Mouse (Mus musculus) ES-Bruce4 (cell line): ENCODE measurements around the gene Capn2. TPM values are rescaled to one million over a fixed set of nuclear protein-coding genes. Genes with fewer than 3 reads are reported as not detected.

Experiments used
- H3K27ac ChIP-seq: 2 replicates; pipeline ENCODE4 v1.5.1; 2012; ENCODE audit warnings: low read length, inconsistent platforms; ENCODE audit not compliant: insufficient read depth
- H3K27me3 ChIP-seq: 2 replicates; pipeline ENCODE4 v1.6.1; 2012; ENCODE audit warnings: mild to moderate bottlenecking, low read length, inconsistent platforms; ENCODE audit not compliant: control insufficient read depth, poor library complexity, insufficient read depth, severe bottlenecking
- H3K36me3 ChIP-seq: 2 replicates; pipeline ENCODE4 v1.6.1; 2012; ENCODE audit warnings: inconsistent platforms, mild to moderate bottlenecking, low read length, moderate library complexity; ENCODE audit not compliant: control insufficient read depth, poor library complexity, insufficient read depth, severe bottlenecking
- H3K4me1 ChIP-seq: one replicate; pipeline ENCODE4 v1.8.1; 2011; ENCODE audit warnings: low read length; ENCODE audit not compliant: control insufficient read depth, insufficient read depth
- H3K4me3 ChIP-seq: 2 replicates; pipeline ENCODE4 v1.5.1; 2011; ENCODE audit warnings: low read depth, mild to moderate bottlenecking, low read length
- H3K9ac ChIP-seq: 2 replicates; pipeline ENCODE4 v1.6.1; 2012; ENCODE audit warnings: low read depth, mild to moderate bottlenecking, inconsistent platforms; ENCODE audit not compliant: poor library complexity, severe bottlenecking
- H3K9me3 ChIP-seq: replicated peaks from 2 replicates; pipeline ENCODE4 v1.6.1; 2012; ENCODE audit warnings: mild to moderate bottlenecking, low read length, inconsistent platforms; ENCODE audit not compliant: control insufficient read depth, poor library complexity, insufficient read depth, severe bottlenecking
- CTCF ChIP-seq: IDR thresholded peaks from one replicate; pipeline ENCODE4 v1.8.1; 2011; ENCODE audit warnings: low read depth, low read length
- EP300 ChIP-seq: IDR thresholded peaks from 2 replicates; pipeline ENCODE4 v1.6.1; 2011; ENCODE audit warnings: low read depth, low read length; ENCODE audit not compliant: insufficient read depth
- POLR2A ChIP-seq: IDR thresholded peaks from one replicate; pipeline ENCODE4 v1.8.1; 2011; ENCODE audit warnings: low read length; ENCODE audit not compliant: insufficient read depth
- polyA plus RNA-seq: library from polyadenylated mRNA; stranded (reverse); fragments of >200 nt; gene quantifications from 2 replicates; pipeline ENCODE4 v1.2.4, GENCODE M21; 2011; ENCODE audit warnings: low read depth; ENCODE audit not compliant: missing spikeins, insufficient read depth, insufficient read length

The Capn2 gene
- polyA plus RNA-seq, 1 experiment: 60.5 TPM

- Histone ChIP-seq H3K27me3 (no peaks in the 10 kb centered on the region), H3K9ac (no peak overlapping the region), H3K4me3 (no peak overlapping the region), H3K4me1 (no peaks in the 10 kb centered on the region), H3K9me3 (no peaks in the 10 kb centered on the region), H3K27ac (no peak overlapping the region), H3K36me3 (no peaks in the 10 kb centered on the region)
- no peak for TF ChIP-seq EP300
- no peak for TF ChIP-seq CTCF
- TF ChIP-seq POLR2A: no peak
These were observed 93.1 kb downstream of the Capn2 start for GRCm38 (mm10) chr1:182424274-182424673.

GRCm38 (mm10) chr1:182419481-182419880 is 97.9 kb downstream of the Capn2 start:
- Histone ChIP-seq H3K4me1 (no peaks in the 10 kb centered on the region), H3K4me3 (no peak overlapping the region), H3K27ac (no peak overlapping the region), H3K9ac (no peak overlapping the region), H3K36me3 (no peaks in the 10 kb centered on the region), H3K9me3 (no peaks in the 10 kb centered on the region), H3K27me3 (no peaks in the 10 kb centered on the region)
- TF ChIP-seq EP300: no peak

Other genes starting within 250 kb of the Capn2 start
- gene Degs1, start 234.8 kb downstream of the Capn2 start, polyA plus RNA-seq: 124 and 127 TPM in 2 replicates
- gene Fbxo28, start 176.0 kb downstream of the Capn2 start, polyA plus RNA-seq: 32.9 and 36.8 TPM in 2 replicates
- gene Trp53bp2, start 108.4 kb downstream of the Capn2 start, polyA plus RNA-seq: 23.7 and 24.8 TPM in 2 replicates
- 0.24 TPM in 1 of 2 replicates, not detected in the other for gene Capn8, start 47.4 kb upstream of the Capn2 start, polyA plus RNA-seq
- not detected in 2 replicates for gene Ccdc185, start 231.6 kb upstream of the Capn2 start, polyA plus RNA-seq
- gene Susd4, start 246.3 kb upstream of the Capn2 start, polyA plus RNA-seq: 23.6 and 24.6 TPM in 2 replicates